Mouse (Mus musculus) ES-Bruce4 (cell line): Measurements from ENCODE around the gene Prr5. TPM values are rescaled to one million over a fixed set of nuclear protein-coding genes. Genes with fewer than 3 reads are reported as not detected.
A peak's percentile ranks its signal among the peaks of the same experiment; 100 is the strongest.

Experiments used
- H3K27ac ChIP-seq: 2 replicates; pipeline ENCODE4 v1.5.1; 2012; ENCODE audit warnings: low read length, inconsistent platforms; ENCODE audit not compliant: insufficient read depth
- H3K27me3 ChIP-seq: 2 replicates; pipeline ENCODE4 v1.6.1; 2012; ENCODE audit warnings: mild to moderate bottlenecking, low read length, inconsistent platforms; ENCODE audit not compliant: control insufficient read depth, poor library complexity, insufficient read depth, severe bottlenecking
- H3K36me3 ChIP-seq: 2 replicates; pipeline ENCODE4 v1.6.1; 2012; ENCODE audit warnings: inconsistent platforms, mild to moderate bottlenecking, low read length, moderate library complexity; ENCODE audit not compliant: control insufficient read depth, poor library complexity, insufficient read depth, severe bottlenecking
- H3K4me1 ChIP-seq: one replicate; pipeline ENCODE4 v1.8.1; 2011; ENCODE audit warnings: low read length; ENCODE audit not compliant: control insufficient read depth, insufficient read depth
- H3K4me3 ChIP-seq: 2 replicates; pipeline ENCODE4 v1.5.1; 2011; ENCODE audit warnings: low read depth, mild to moderate bottlenecking, low read length
- H3K9ac ChIP-seq: 2 replicates; pipeline ENCODE4 v1.6.1; 2012; ENCODE audit warnings: low read depth, mild to moderate bottlenecking, inconsistent platforms; ENCODE audit not compliant: poor library complexity, severe bottlenecking
- H3K9me3 ChIP-seq: replicated peaks from 2 replicates; pipeline ENCODE4 v1.6.1; 2012; ENCODE audit warnings: mild to moderate bottlenecking, low read length, inconsistent platforms; ENCODE audit not compliant: control insufficient read depth, poor library complexity, insufficient read depth, severe bottlenecking
- CTCF ChIP-seq: IDR thresholded peaks from one replicate; pipeline ENCODE4 v1.8.1; 2011; ENCODE audit warnings: low read depth, low read length
- EP300 ChIP-seq: IDR thresholded peaks from 2 replicates; pipeline ENCODE4 v1.6.1; 2011; ENCODE audit warnings: low read depth, low read length; ENCODE audit not compliant: insufficient read depth
- POLR2A ChIP-seq: IDR thresholded peaks from one replicate; pipeline ENCODE4 v1.8.1; 2011; ENCODE audit warnings: low read length; ENCODE audit not compliant: insufficient read depth
- polyA plus RNA-seq: library from polyadenylated mRNA; stranded (reverse); fragments of >200 nt; gene quantifications from 2 replicates; pipeline ENCODE4 v1.2.4, GENCODE M21; 2011; ENCODE audit warnings: low read depth; ENCODE audit not compliant: missing spikeins, insufficient read depth, insufficient read length

Prr5 gene
- polyA plus RNA-seq, 1 experiment: 17.3 TPM

- no peaks in the 10 kb centered on the region for H3K27me3 ChIP-seq
- H3K9me3 ChIP-seq: no peaks in the 10 kb centered on the region
- H3K27ac ChIP-seq: no peak overlapping the region
- H3K9ac ChIP-seq: no peak overlapping the region
- H3K36me3 ChIP-seq: no peaks in the 10 kb centered on the region
- peaks cover 12% of the 10 kb centered on the region for H3K4me1 ChIP-seq
- no peak overlapping the region for H3K4me3 ChIP-seq
- TF ChIP-seq EP300 (no peak), CTCF (no peak), POLR2A (no peak)
Observed at GRCm38 (mm10) chr15:84667601-84668000, 1.8 kb upstream of the Prr5 start.

- H3K27ac ChIP-seq: no peak overlapping the region
- H3K4me1 ChIP-seq: peaks cover 7% of the 10 kb centered on the region
- no peaks in the 10 kb centered on the region for H3K36me3 ChIP-seq
- TF ChIP-seq POLR2A (no peak), CTCF (no peak), EP300 (no peak)
- H3K9ac ChIP-seq: no peak overlapping the region
- no peaks in the 10 kb centered on the region for H3K9me3 ChIP-seq
- H3K4me3 ChIP-seq: no peak overlapping the region
- no peaks in the 10 kb centered on the region for H3K27me3 ChIP-seq
Observed at GRCm38 (mm10) chr15:84669771-84670656, 594 bp downstream of the Prr5 start.

- peaks cover 7% of the 10 kb centered on the region for H3K4me1 ChIP-seq
- TF ChIP-seq CTCF (no peak), EP300 (no peak), POLR2A (no peak)
- no peak overlapping the region for H3K27ac ChIP-seq
- no peak overlapping the region for H3K9ac ChIP-seq
- no peaks in the 10 kb centered on the region for H3K36me3 ChIP-seq
- H3K9me3 ChIP-seq: no peaks in the 10 kb centered on the region
- no peak overlapping the region for H3K4me3 ChIP-seq
- no peaks in the 10 kb centered on the region for H3K27me3 ChIP-seq
Observed at GRCm38 (mm10) chr15:84670657-84671055, 1.2 kb downstream of the Prr5 start.

DNA sequence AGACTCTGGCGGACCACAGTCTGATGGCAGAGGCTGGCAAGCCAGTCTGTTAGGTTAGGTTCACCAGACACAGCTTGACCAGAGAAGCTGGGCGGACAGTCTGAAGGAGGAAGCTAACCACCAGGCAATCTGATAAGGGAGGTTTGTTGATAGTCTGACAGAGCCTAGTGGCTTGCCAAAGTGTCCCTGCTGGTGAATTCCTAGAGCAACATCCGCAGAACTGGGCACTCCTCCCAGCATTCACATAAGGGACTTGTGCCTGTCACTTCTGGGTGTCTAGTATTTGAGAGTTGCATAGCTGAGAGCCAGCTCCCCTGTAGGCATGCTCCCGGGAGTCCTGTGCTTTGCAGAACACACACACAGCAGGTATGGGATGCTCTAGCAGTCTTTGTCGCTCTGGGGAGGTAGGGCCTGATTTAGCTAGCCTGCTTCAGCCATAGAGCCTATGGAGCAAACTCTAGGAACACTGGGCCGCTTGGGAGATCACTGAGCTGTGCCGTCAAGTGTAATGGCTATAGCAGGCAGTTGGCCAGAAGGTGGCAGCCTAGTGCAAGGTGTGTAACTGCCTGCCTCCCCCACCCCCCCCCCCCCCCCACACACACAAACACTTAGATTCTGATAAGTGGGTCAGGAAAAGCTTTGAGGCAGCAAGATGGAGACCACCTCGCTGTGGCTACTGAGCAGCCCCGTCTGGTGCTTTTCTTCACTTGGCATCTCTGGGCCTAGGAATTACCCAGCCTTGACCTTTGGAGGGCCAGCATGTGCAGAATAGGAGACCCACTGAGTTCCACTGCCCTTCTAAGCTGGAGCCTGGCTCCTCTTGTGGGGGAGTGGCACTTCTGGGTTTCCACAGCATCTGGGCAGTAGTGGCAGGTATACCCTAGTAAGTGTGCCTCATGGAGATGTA, 2.2 kb downstream of the Prr5 start:
- H3K4me3 ChIP-seq: no peak overlapping the region
- no peak overlapping the region for H3K9ac ChIP-seq
- H3K27ac ChIP-seq: no peak overlapping the region
- no peaks in the 10 kb centered on the region for H3K9me3 ChIP-seq
- H3K36me3 ChIP-seq: no peaks in the 10 kb centered on the region
- H3K4me1 ChIP-seq: peaks cover 5% of the 10 kb centered on the region
- no peak for TF ChIP-seq POLR2A
- TF ChIP-seq CTCF: peak; percentile 67
- H3K27me3 ChIP-seq: no peaks in the 10 kb centered on the region

- TF ChIP-seq EP300: no peak
- TF ChIP-seq POLR2A: no peak
- no peak for TF ChIP-seq CTCF
- H3K27ac ChIP-seq: no peak overlapping the region
- H3K9me3 ChIP-seq: no peaks in the 10 kb centered on the region
- no peaks in the 10 kb centered on the region for H3K27me3 ChIP-seq
- H3K36me3 ChIP-seq: no peaks in the 10 kb centered on the region
- no peak overlapping the region for H3K9ac ChIP-seq
- no peak overlapping the region for H3K4me3 ChIP-seq
- peaks cover 5% of the 10 kb centered on the region for H3K4me1 ChIP-seq
Observed at GRCm38 (mm10) chr15:84672308-84672615, 2.8 kb downstream of the Prr5 start.

GRCm38 (mm10) chr15:84672616-84673015, 3.2 kb downstream of the Prr5 start:
- peaks cover 3% of the 10 kb centered on the region for H3K4me1 ChIP-seq
- H3K27me3 ChIP-seq: no peaks in the 10 kb centered on the region
- no peaks in the 10 kb centered on the region for H3K36me3 ChIP-seq
- no peak overlapping the region for H3K4me3 ChIP-seq
- no peak overlapping the region for H3K9ac ChIP-seq
- no peaks in the 10 kb centered on the region for H3K9me3 ChIP-seq
- H3K27ac ChIP-seq: no peak overlapping the region
- TF ChIP-seq POLR2A: no peak
- TF ChIP-seq CTCF: no peak
- no peak for TF ChIP-seq EP300
